Mouse (Mus musculus) forebrain, embryonic 16.5 days (tissue): ENCODE measurements around the gene Gpr1. TPM values are rescaled to one million over a fixed set of nuclear protein-coding genes. Genes with fewer than 3 reads are reported as not detected.

Source experiments
- ATAC-seq: fragments of 200-750 bp; cut with Nextera tagmentation; 2 replicates; pipeline ENCODE4 v1.8.0; 2017; ENCODE audit warnings: mild to moderate bottlenecking, moderate library complexity
- H3K27ac ChIP-seq: fragments of 300-500 bp; sonication (generic); 2 replicates; pipeline ENCODE4 v1.5.1; 2014; ENCODE audit warnings: low read length, control low read depth
- H3K27me3 ChIP-seq: fragments of 300-500 bp; sonication (generic); replicated peaks from 2 replicates; pipeline ENCODE4 v1.6.1; 2014; ENCODE audit warnings: low read length; ENCODE audit not compliant: control insufficient read depth, insufficient read depth
- H3K36me3 ChIP-seq: fragments of 300-500 bp; sonication (generic); 2 replicates; pipeline ENCODE4 v1.6.1; 2014; ENCODE audit not compliant: control insufficient read depth, insufficient read depth
- H3K4me1 ChIP-seq: fragments of 300-500 bp; sonication (generic); replicated peaks from 2 replicates; pipeline ENCODE4 v1.6.1; 2014; ENCODE audit warnings: low read length; ENCODE audit not compliant: control insufficient read depth, insufficient read depth
- H3K4me2 ChIP-seq: fragments of 300-500 bp; sonication (generic); 2 replicates; pipeline ENCODE4 v1.6.1; 2014; ENCODE audit warnings: mild to moderate bottlenecking, low read length, control low read depth
- H3K4me3 ChIP-seq: fragments of 300-500 bp; sonication (generic); replicated peaks from 2 replicates; pipeline ENCODE4 v1.5.1; 2014; ENCODE audit warnings: mild to moderate bottlenecking, low read length, control low read depth
- H3K9ac ChIP-seq: fragments of 300-500 bp; sonication (generic); replicated peaks from 2 replicates; pipeline ENCODE4 v1.6.1; 2014; ENCODE audit warnings: low read depth, low read length, control low read depth
- H3K9me3 ChIP-seq: fragments of 300-500 bp; sonication (generic); 2 replicates; pipeline ENCODE4 v1.6.1; 2016; ENCODE audit warnings: low read length; ENCODE audit not compliant: control insufficient read depth
- WGBS: fragments of 180-500 bp; shearing (Covaris S2); extraction: QIAGEN DNeasy Blood & Tissue Kit; methylation state at CpG from one replicate; pipeline ENCODE4 v1.1.7; 2014; 5-methylcytosine and 5-hydroxymethylcytosine counted together
- polyA plus RNA-seq: library from polyadenylated mRNA; unstranded; fragments of >200 nt; fragmentation: Nextera tagmentation; extraction: Ambion mirVana; gene quantifications from 2 replicates; pipeline ENCODE4 v1.2.1, GENCODE M21; 2015

Gene Gpr1
- polyA plus RNA-seq, 1 experiment from 2014 or later, result 0.56 TPM

GRCm38 (mm10) chr1:63253291-63253690, 38.9 kb upstream of the Gpr1 start:
- Histone ChIP-seq H3K4me3 (no peak overlapping the region), H3K27me3 (peaks cover 50% of the 10 kb centered on the region), H3K4me2 (no peak overlapping the region; the same call in 1 of the 2 replicates), H3K36me3 (no peaks in the 10 kb centered on the region), H3K4me1 (peaks cover 23% of the 10 kb centered on the region), H3K9ac (0 out of 2 replicates have a peak overlapping the region, but pooled peaks have one; percentile 6), H3K27ac (no peak overlapping the region), H3K9me3 (no peaks in the 10 kb centered on the region)
- WGBS, result 21% methylated on average over 5 of the region's 5 CpGs
- no peak for ATAC-seq

GRCm38 (mm10) chr1:63252351-63253209, 38.2 kb upstream of the Gpr1 start:
- Histone ChIP-seq H3K4me1 (peaks cover 27% of the 10 kb centered on the region), H3K9me3 (no peaks in the 10 kb centered on the region), H3K9ac (no peak overlapping the region), H3K27ac (no peak overlapping the region), H3K36me3 (no peaks in the 10 kb centered on the region), H3K4me3 (no peak overlapping the region), H3K4me2 (peak overlapping the region; percentile 17), H3K27me3 (peaks cover 49% of the 10 kb centered on the region)
- ATAC-seq, result no peak
- 27% methylated on average over 24 of the region's 24 CpGs for WGBS

- H3K36me3 ChIP-seq, result no peaks in the 10 kb centered on the region
- no peak overlapping the region for H3K4me2 ChIP-seq
- H3K4me1 ChIP-seq, result peaks cover 9% of the 10 kb centered on the region
- peaks cover 39% of the 10 kb centered on the region for H3K27me3 ChIP-seq
- H3K9ac ChIP-seq, result no peak overlapping the region
- WGBS, result 47% methylated on average over 4 of the region's 4 CpGs
- H3K27ac ChIP-seq, result no peak overlapping the region
- no peak overlapping the region for H3K4me3 ChIP-seq
- H3K9me3 ChIP-seq, result no peaks in the 10 kb centered on the region
- no peak for ATAC-seq
Measured at GRCm38 (mm10) chr1:63249261-63249660, 34.9 kb upstream of the Gpr1 start.

DNA sequence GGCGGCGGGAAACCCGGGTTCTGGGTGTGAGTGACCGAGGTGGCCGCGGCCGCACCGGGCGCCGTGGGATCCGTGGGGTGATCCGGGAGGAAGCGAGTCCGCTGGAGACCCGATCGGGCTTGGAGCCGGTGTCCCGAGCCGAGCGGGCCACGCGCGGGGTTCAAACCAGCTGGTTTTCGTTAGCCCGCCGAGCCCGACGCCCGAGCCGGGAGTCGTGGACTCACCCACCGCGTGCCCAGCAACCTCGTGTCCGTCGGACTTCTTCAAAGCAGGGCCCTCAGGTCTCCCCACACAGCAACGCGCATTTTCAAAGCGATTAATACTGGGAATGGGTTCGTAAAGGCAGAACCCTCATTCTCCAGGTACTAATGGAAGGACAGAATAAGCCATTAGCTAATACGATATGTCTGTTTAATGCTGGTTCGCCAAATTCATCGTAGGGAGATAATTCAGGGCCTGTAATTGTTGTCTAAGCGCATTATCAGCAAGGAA, 34.1 kb upstream of the Gpr1 start:
- no peak for ATAC-seq
- H3K9me3 ChIP-seq, result no peaks in the 10 kb centered on the region
- peaks cover 9% of the 10 kb centered on the region for H3K4me1 ChIP-seq
- peak overlapping the region; percentile 52 for H3K4me2 ChIP-seq
- H3K4me3 ChIP-seq, result peak overlapping the region; percentile 35
- no peaks in the 10 kb centered on the region for H3K36me3 ChIP-seq
- peak overlapping the region; percentile 43 for H3K9ac ChIP-seq
- WGBS, result 2% methylated on average over 44 of the region's 44 CpGs
- peak overlapping the region; percentile 26; the same call in 1 of the 2 replicates for H3K27ac ChIP-seq
- peaks cover 35% of the 10 kb centered on the region for H3K27me3 ChIP-seq

DNA sequence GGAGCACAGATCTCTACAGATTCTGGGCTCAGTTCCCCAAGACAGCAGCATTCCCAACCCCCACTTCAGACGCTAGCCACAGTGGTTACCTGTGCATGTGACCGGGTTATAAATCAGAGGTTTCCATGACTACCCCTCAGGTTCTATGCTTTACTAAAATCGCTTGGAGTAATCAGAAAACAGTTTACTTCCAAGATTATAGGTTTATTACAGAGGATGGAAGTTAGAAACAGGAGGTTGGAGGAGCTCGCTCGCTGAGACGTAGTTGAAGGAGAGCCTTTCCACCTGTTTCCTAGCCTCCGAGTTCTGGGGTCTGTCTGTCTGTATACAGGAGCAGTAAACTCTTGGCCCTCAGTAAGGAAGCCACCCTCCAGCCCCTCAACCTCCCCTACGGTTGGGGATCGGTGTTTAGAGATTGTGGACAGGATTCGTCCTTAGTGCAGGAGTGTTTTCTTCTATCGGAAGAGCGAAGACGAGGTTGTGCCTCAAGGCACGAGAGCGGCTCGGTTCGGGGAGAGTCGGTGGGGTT, 33.6 kb upstream of the Gpr1 start:
- peaks cover 32% of the 10 kb centered on the region for H3K27me3 ChIP-seq
- WGBS, result under 1% methylated on average over 18 of the region's 18 CpGs
- no peaks in the 10 kb centered on the region for H3K9me3 ChIP-seq
- H3K36me3 ChIP-seq, result no peaks in the 10 kb centered on the region
- H3K4me2 ChIP-seq, result peak overlapping the region; percentile 52
- H3K4me3 ChIP-seq, result peak overlapping the region; percentile 35
- no peak overlapping the region for H3K27ac ChIP-seq
- H3K9ac ChIP-seq, result peak overlapping the region; percentile 43; the same call in 1 of the 2 replicates
- peaks cover 7% of the 10 kb centered on the region for H3K4me1 ChIP-seq
- peak; percentile 13 for ATAC-seq

GRCm38 (mm10) chr1:63246862-63247521, 32.6 kb upstream of the Gpr1 start:
- no peak overlapping the region for H3K27ac ChIP-seq
- 2% methylated on average over 16 of the region's 16 CpGs for WGBS
- peaks cover 6% of the 10 kb centered on the region for H3K4me1 ChIP-seq
- H3K4me2 ChIP-seq, result peak overlapping the region; percentile 8
- H3K4me3 ChIP-seq, result no peak overlapping the region
- H3K27me3 ChIP-seq, result peaks cover 30% of the 10 kb centered on the region
- ATAC-seq, result peak; percentile 67
- no peaks in the 10 kb centered on the region for H3K9me3 ChIP-seq
- no peaks in the 10 kb centered on the region for H3K36me3 ChIP-seq
- H3K9ac ChIP-seq, result no peak overlapping the region

DNA sequence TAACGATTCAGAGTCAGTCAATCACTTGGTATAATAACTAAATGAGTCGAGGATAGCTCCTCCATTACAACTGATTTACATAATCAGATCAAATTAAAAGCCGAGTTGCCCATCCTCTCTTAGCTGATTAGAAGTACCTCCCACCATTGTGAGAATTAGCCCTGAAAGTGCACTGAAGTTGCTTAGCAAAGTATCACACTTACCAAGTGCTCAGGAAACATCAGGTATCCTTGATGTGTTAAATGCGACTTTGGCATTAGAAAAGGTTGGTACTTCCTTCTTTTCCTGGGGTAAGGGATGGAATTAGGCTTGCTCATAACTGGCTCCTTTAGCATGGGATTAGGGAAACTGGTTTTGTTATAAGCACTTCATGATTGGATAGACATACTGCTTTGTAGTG, 29.5 kb upstream of the Gpr1 start:
- Histone ChIP-seq H3K27me3 (peaks cover 9% of the 10 kb centered on the region), H3K4me3 (no peak overlapping the region), H3K36me3 (no peaks in the 10 kb centered on the region), H3K4me2 (no peak overlapping the region), H3K27ac (no peak overlapping the region), H3K9me3 (no peaks in the 10 kb centered on the region), H3K9ac (no peak overlapping the region), H3K4me1 (peaks cover 9% of the 10 kb centered on the region)
- ATAC-seq, result no peak
- 39% methylated on average over 4 of the region's 4 CpGs for WGBS

DNA sequence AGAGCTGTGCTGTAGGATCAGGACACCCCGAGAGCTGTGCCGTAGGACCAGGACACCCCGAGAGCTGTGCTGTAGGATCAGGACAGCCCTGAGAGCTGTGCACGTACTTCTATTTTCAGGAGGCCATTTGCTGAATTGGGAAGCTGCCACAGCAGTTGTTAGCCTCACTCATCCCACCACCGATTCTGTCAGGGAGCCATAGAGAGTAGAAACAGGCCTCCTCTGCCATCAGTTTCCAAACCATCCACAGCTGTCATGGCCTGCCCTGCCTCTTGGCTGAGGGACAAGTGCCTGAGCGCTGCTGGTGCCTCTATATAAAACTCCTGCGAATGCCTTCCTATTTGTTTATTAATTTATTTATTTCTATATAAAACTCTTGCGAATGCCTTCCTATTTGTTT, 25.4 kb upstream of the Gpr1 start:
- Histone ChIP-seq H3K4me1 (0 out of 2 replicates have a peak, but pooled peaks cover 3% of the 10 kb centered on the region), H3K36me3 (no peaks in the 10 kb centered on the region), H3K27me3 (no peaks in the 10 kb centered on the region), H3K27ac (no peak overlapping the region), H3K4me2 (no peak overlapping the region), H3K9ac (no peak overlapping the region), H3K9me3 (no peaks in the 10 kb centered on the region), H3K4me3 (no peak overlapping the region)
- ATAC-seq, result no peak
- 89% methylated on average over 8 of the region's 8 CpGs for WGBS

- WGBS, result 59% methylated on average over 4 of the region's 4 CpGs
- Histone ChIP-seq H3K27ac (no peak overlapping the region), H3K36me3 (no peaks in the 10 kb centered on the region), H3K4me1 (0 out of 2 replicates have a peak, but pooled peaks cover 3% of the 10 kb centered on the region), H3K4me2 (no peak overlapping the region), H3K9ac (no peak overlapping the region), H3K27me3 (no peaks in the 10 kb centered on the region), H3K9me3 (no peaks in the 10 kb centered on the region), H3K4me3 (no peak overlapping the region)
- no peak for ATAC-seq
Measured at GRCm38 (mm10) chr1:63239305-63239704, 25.0 kb upstream of the Gpr1 start.
